ENCODE assay signal across 8 mouse cellular contexts in the genomic region with DNA sequence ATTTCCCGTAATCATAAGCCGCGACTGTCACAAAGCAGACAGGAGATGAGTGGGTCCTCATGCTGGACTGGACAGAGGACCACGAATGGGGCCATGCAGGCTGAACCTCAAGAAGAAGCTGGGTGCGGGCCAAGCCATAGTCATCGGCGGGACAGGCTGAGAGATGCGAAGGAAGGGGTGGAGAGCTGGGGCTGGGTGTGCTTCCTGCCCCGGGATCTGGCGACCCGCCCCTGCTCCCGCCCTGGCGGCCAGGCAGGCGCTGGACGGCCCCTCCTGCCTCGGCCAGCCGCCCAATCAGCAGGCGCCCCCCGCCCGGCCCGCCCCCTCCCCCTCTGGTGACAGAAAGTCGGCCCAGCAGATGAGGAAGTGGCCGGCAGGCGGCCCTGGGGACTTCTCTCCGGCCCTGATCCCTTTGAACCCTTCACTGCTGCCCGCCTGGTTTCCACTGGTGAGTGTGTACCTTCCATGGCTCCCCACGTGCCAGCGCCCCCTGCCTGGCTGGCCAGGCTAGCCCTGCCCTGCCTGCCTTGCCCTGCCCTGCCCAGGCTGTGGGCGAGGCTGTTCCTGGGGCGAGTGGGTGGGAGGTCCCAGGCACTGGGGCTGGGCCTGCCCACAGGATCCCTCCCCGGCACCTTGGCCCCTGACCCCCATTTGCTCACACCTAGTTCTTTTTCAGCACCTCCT. TPM values are rescaled to one million over a fixed set of nuclear protein-coding genes. Genes with fewer than 3 reads are reported as not detected.
A peak's percentile ranks its signal among the peaks of the same experiment; 100 is the strongest.
DNase-seq lines count a peak whose midpoint lies in the region; ATAC-seq lines count a peak whose summit lies in the region.

A gene (plus strand): TSS at position 326 of the 684 bp plus-strand sequence.

- H3K27ac ChIP-seq in hindbrain, embryonic 12.5 days, result peak within 1 kb of the TSS; percentile 56

- peak within 1 kb of the TSS; percentile 79 for H3K4me2 ChIP-seq in hindbrain, embryonic 12.5 days (replicated peaks)

- peaks cover 28% of the 10 kb centered on the region for H3K4me1 ChIP-seq in hindbrain, embryonic 12.5 days

- peak; percentile 96 for ATAC-seq in hindbrain, embryonic 12.5 days (ENCODE audit: low FRiP score)

- H3K9ac ChIP-seq in hindbrain, embryonic 12.5 days, result peak within 1 kb of the TSS; percentile 58

- WGBS in hindbrain, embryonic 12.5 days, result under 1% methylated on average over 23 of the region's 31 CpGs

- no peaks in the 10 kb centered on the region for H3K27me3 ChIP-seq in hindbrain, embryonic 12.5 days

- H3K36me3 ChIP-seq in hindbrain, embryonic 12.5 days, result peaks cover 27% of the 10 kb centered on the region

- H3K4me3 ChIP-seq in hindbrain, embryonic 12.5 days, result peak within 1 kb of the TSS; percentile 52

- H3K9me3 ChIP-seq in hindbrain, embryonic 12.5 days (replicated peaks), result no peaks in the 10 kb centered on the region

- DNase-seq in NIH3T3 (ENCODE audit: low read depth), result peak; percentile 97
- DNase-seq in cerebellum, postnatal 10 days, result peak; percentile 86 to 93
- DNase-seq in frontal cortex, postnatal 10 days (ENCODE audit: low spot score in 2 of 2), result peak; percentile 73 to 76
- peak; percentile 61 to 72 for DNase-seq in layer of hippocampus, postnatal 14 days (ENCODE audit: low spot score in 2 of 2)
- DNase-seq in lung, postnatal 14 days, result peak; percentile 93
- DNase-seq in ovary, postnatal 36 days (ENCODE audit: low spot score), result peak; percentile 93
- DNase-seq in thymus, postnatal 36 days, result peak; percentile 77 to 86

RNA-seq across cellular contexts. Expression of the gene that starts here (rescaled TPM):
- polyA plus RNA-seq in hindbrain, embryonic 12.5 days (2016; fragmentation: Nextera tagmentation; extraction: Ambion mirVana), result 38.6 and 41.7 TPM in 2 replicates
- 10 to 100 TPM; 26.3 to 27.8 TPM for total RNA-seq in layer of hippocampus, postnatal 14 days (2021)

Comparison
In these comparisons a context has a peak if more than half of its experiments do, and no peak if none do; other contexts are left out.
1. Peak in every context shown above with its lines: DNase-seq, ATAC-seq, H3K4me3 ChIP-seq and H3K27ac ChIP-seq.